Mouse (Mus musculus) heart, postnatal 0 days (tissue): Measurements from ENCODE around the gene Ankrd7. TPM values are rescaled to one million over a fixed set of nuclear protein-coding genes. Genes with fewer than 3 reads are reported as not detected.
"Not testable (repeated sequence)": the region's sequence is repeated elsewhere in the genome, so short reads cannot be mapped to it uniquely, and the experiment has no call there.

ENCODE experiments used
- ATAC-seq: fragments of 200-750 bp; cut with Nextera tagmentation; 2 replicates; pipeline ENCODE4 v1.8.0; 2017; ENCODE audit warnings: low read depth, moderate number of reproducible peaks, moderate library complexity; ENCODE audit not compliant: insufficient read depth
- DNase-seq: peaks from one replicate; pipeline ENCODE4 v3.0.0-alpha.2; 2016; ENCODE audit warnings: low spot score
- H3K27ac ChIP-seq: fragments of 300-500 bp; sonication (generic); 2 replicates; pipeline ENCODE4 v1.5.1; 2014; ENCODE audit warnings: low read depth, mild to moderate bottlenecking
- H3K27me3 ChIP-seq: fragments of 300-500 bp; sonication (generic); 2 replicates; pipeline ENCODE4 v1.6.1; 2014; ENCODE audit warnings: low read length, mixed read lengths; ENCODE audit not compliant: control insufficient read depth, insufficient read depth
- H3K36me3 ChIP-seq: fragments of 300-500 bp; sonication (generic); replicated peaks from 2 replicates; pipeline ENCODE4 v1.6.1; 2014; ENCODE audit warnings: low read length, mixed read lengths; ENCODE audit not compliant: control insufficient read depth, insufficient read depth
- H3K4me1 ChIP-seq: fragments of 300-500 bp; sonication (generic); 2 replicates; pipeline ENCODE4 v1.6.1; 2014; ENCODE audit warnings: antibody characterized with exemption; ENCODE audit not compliant: control insufficient read depth, insufficient read depth
- H3K4me2 ChIP-seq: fragments of 300-500 bp; sonication (generic); 2 replicates; pipeline ENCODE4 v1.6.1; 2014; ENCODE audit warnings: low read depth, mild to moderate bottlenecking, low read length, moderate library complexity
- H3K4me3 ChIP-seq: fragments of 300-500 bp; sonication (generic); 2 replicates; pipeline ENCODE4 v1.5.1; 2014; ENCODE audit warnings: low read depth, low read length
- H3K9ac ChIP-seq: fragments of 300-500 bp; sonication (generic); replicated peaks from 2 replicates; pipeline ENCODE4 v1.6.1; 2014; ENCODE audit warnings: low read depth, low read length, mixed read lengths
- H3K9me3 ChIP-seq: fragments of 300-500 bp; sonication (generic); replicated peaks from 2 replicates; pipeline ENCODE4 v1.6.1; 2016; ENCODE audit warnings: low read length; ENCODE audit not compliant: control insufficient read depth
- CTCF ChIP-seq: IDR thresholded peaks from 2 replicates; pipeline ENCODE4 v1.5.1; 2016; ENCODE audit warnings: antibody characterized with exemption, control low read depth, low read depth
- EP300 ChIP-seq: IDR thresholded peaks from 2 replicates; pipeline ENCODE4 v1.6.1; 2016; ENCODE audit warnings: antibody characterized with exemption, low read depth
- WGBS: fragments of 180-500 bp; shearing (Covaris S2); extraction: QIAGEN DNeasy Blood & Tissue Kit; methylation state at CpG from one replicate; pipeline ENCODE4 v1.1.7; 2014; 5-methylcytosine and 5-hydroxymethylcytosine counted together
- polyA plus RNA-seq: library from polyadenylated mRNA; unstranded; fragments of >200 nt; fragmentation: Nextera tagmentation; extraction: Ambion mirVana; gene quantifications from 2 replicates; pipeline ENCODE4 v1.2.1, GENCODE M21; 2015
- total RNA-seq: library from RNA; depleted of rRNA; stranded (reverse); fragments of >200 nt; gene quantifications from 2 replicates; pipeline ENCODE4 v1.2.3, GENCODE M21; 2014; ENCODE audit warnings: low replicate concordance; rRNA removed

Gene Ankrd7
- total RNA-seq, result not detected in 2 replicates
- polyA plus RNA-seq, result not detected in 2 replicates

GRCm38 (mm10) chr6:18866018-18866417 lies at the start of gene Ankrd7:
TSS of gene Ankrd7 (plus strand) at chr6:18866318.
- no peak for DNase-seq
- no peak within 1 kb of the TSS for H3K4me2 ChIP-seq
- H3K36me3 ChIP-seq, result no peaks in the 10 kb centered on the region
- no peaks in the 10 kb centered on the region; the same call in 1 of the 2 replicates for H3K9me3 ChIP-seq
- H3K27me3 ChIP-seq, result no peaks in the 10 kb centered on the region
- no peak for ATAC-seq
- no peaks in the 10 kb centered on the region for H3K4me1 ChIP-seq
- no peak within 1 kb of the TSS for H3K27ac ChIP-seq
- 89% methylated on average over 8 of the region's 8 CpGs for WGBS
- H3K4me3 ChIP-seq, result no peak within 1 kb of the TSS
- no peak for TF ChIP-seq EP300
- no peak within 1 kb of the TSS for H3K9ac ChIP-seq

GRCm38 (mm10) chr6:18819343-18819742 lies 46.8 kb upstream of the Ankrd7 start:
- TF ChIP-seq CTCF (peak; percentile 74), EP300 (no peak)
- Histone ChIP-seq H3K4me3 (no peak overlapping the region), H3K4me1 (no peaks in the 10 kb centered on the region), H3K9me3 (no peaks in the 10 kb centered on the region), H3K27me3 (no peaks in the 10 kb centered on the region), H3K9ac (no peak overlapping the region), H3K36me3 (no peaks in the 10 kb centered on the region), H3K4me2 (no peak overlapping the region), H3K27ac (no peak overlapping the region)
- DNase-seq (peak; percentile 49), ATAC-seq (no peak)
- WGBS, result 11% methylated on average over 4 of the region's 4 CpGs

DNA sequence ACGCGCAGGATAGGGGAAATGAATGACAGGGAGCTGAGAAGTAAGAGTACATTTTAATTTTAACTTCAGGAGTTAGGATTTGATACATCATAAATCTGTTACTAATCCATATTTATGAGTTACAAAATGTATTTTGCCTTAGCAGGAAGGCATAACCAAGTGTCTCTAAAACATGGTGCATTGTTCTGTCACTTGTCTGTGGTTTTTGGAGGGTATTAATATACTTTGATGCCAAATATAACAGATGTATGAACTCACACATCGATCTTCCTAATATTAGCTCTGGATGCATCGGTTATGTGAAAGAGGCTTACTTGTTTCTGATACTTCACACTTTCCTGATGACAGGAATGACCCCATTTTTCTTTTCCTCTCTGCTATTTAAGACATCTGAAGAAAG lies 45.9 kb upstream of the Ankrd7 start:
- H3K27me3 ChIP-seq, result no peaks in the 10 kb centered on the region
- WGBS, result 62% methylated on average over 4 of the region's 4 CpGs
- no peaks in the 10 kb centered on the region for H3K36me3 ChIP-seq
- ATAC-seq (no peak), DNase-seq (no peak)
- H3K4me1 ChIP-seq, result no peaks in the 10 kb centered on the region
- no peak overlapping the region for H3K27ac ChIP-seq
- H3K4me2 ChIP-seq, result no peak overlapping the region
- no peak overlapping the region for H3K9ac ChIP-seq
- no peak overlapping the region for H3K4me3 ChIP-seq
- H3K9me3 ChIP-seq, result no peaks in the 10 kb centered on the region
- TF ChIP-seq EP300 (no peak), CTCF (no peak)

DNA sequence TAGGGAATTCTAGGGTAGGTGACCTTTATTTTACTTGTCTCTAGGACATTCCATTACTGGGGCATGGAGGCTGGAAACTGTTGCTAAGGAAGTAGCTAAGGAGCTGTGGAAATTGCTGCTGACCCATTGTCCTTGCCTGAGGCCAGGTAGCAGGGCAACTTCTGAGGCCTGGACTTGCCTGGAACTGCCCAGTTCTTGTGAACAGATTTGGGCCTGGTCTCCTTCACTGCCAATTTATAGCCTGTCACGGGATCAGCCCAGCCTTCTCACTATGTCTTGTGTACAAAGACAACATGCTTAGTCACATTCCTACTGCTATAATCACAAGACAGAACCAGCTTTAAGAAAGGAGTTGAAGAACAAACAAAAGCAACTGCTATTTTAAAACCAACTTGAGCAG lies 43.3 kb upstream of the Ankrd7 start:
- ATAC-seq (no peak), DNase-seq (no peak)
- no peak for TF ChIP-seq EP300
- no peak for TF ChIP-seq CTCF
- 46% methylated on average over 1 of the region's 1 CpGs for WGBS
- no peak overlapping the region for H3K27ac ChIP-seq
- H3K27me3 ChIP-seq, result no peaks in the 10 kb centered on the region
- no peaks in the 10 kb centered on the region for H3K9me3 ChIP-seq
- H3K36me3 ChIP-seq, result no peaks in the 10 kb centered on the region
- no peak overlapping the region for H3K4me2 ChIP-seq
- H3K4me3 ChIP-seq, result no peak overlapping the region
- H3K9ac ChIP-seq, result no peak overlapping the region
- no peaks in the 10 kb centered on the region for H3K4me1 ChIP-seq

DNA sequence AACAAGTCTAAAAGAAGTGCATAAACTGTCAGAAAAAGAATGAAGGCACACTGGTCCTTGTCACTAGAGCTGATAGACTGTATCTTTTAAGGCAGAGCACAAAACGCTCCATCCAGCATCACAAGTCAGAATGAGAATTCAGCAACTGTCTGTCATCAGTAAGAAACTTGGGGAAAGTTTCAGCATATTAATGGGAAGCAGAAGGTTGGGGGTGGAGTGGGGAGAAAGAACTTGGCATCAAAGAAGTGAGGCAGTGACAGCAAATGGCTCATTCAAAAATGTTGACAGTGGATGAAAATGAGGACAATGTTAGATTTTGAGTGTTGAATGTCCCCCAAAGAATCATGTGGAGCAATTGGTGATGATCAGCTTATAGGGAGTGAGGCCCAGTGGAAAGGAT lies 33.2 kb upstream of the Ankrd7 start:
- Histone ChIP-seq H3K4me1 (no peaks in the 10 kb centered on the region), H3K4me3 (no peak overlapping the region), H3K9me3 (no peaks in the 10 kb centered on the region), H3K4me2 (no peak overlapping the region), H3K27ac (no peak overlapping the region), H3K9ac (no peak overlapping the region), H3K36me3 (no peaks in the 10 kb centered on the region), H3K27me3 (no peaks in the 10 kb centered on the region)
- WGBS, result 72% methylated on average over 1 of the region's 1 CpGs
- TF ChIP-seq CTCF (no peak), EP300 (no peak)
- DNase-seq (no peak), ATAC-seq (no peak)

GRCm38 (mm10) chr6:18844529-18844928 lies 21.6 kb upstream of the Ankrd7 start:
- not testable (repeated sequence) for H3K9ac ChIP-seq, H3K27ac ChIP-seq, H3K4me2 ChIP-seq, H3K36me3 ChIP-seq, H3K27me3 ChIP-seq, H3K9me3 ChIP-seq, DNase-seq, H3K4me3 ChIP-seq, H3K4me1 ChIP-seq, ATAC-seq
- no CpG with 5 or more reads among the region's 11 CpGs for whole genome bisulfite sequencing

DNA sequence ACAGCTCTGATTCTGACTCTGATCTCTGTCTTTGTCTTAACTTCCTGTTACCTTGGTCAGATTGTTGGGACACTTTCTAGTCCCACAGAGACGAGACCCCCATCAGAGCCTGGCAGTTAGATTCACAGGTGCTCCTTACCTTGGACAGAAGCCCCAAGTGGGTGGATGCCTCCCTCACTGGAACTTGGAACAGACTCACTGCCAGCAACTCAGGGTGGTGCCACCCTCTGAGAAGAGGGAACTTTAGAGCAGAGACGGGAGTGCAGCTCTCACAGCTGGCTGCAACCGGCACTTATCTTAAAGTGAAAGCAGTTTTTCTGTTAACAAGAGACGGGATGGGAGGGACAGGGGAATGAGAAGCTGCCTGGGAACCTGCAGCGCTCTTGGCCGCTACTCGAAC lies 20.5 kb upstream of the Ankrd7 start:
- ATAC-seq, H3K36me3 ChIP-seq, H3K9me3 ChIP-seq, H3K4me3 ChIP-seq, H3K9ac ChIP-seq, DNase-seq, H3K27me3 ChIP-seq: not testable (repeated sequence)
- peak overlapping the region; percentile 30; the same call in 1 of the 2 replicates for H3K4me2 ChIP-seq
- WGBS, result 4% methylated on average over 4 of the region's 7 CpGs
- peaks cover 11% of the 10 kb centered on the region; the same call in 1 of the 2 replicates for H3K4me1 ChIP-seq
- H3K27ac ChIP-seq, result peak overlapping the region; percentile 34; the same call in 1 of the 2 replicates
